Mouse (Mus musculus): ENCODE measurements around the gene Tet2. TPM values are rescaled to one million over a fixed set of nuclear protein-coding genes. Genes with fewer than 3 reads are reported as not detected.

The Tet2 gene
- polyA plus RNA-seq, 1 experiment = 2.9 TPM

DNA sequence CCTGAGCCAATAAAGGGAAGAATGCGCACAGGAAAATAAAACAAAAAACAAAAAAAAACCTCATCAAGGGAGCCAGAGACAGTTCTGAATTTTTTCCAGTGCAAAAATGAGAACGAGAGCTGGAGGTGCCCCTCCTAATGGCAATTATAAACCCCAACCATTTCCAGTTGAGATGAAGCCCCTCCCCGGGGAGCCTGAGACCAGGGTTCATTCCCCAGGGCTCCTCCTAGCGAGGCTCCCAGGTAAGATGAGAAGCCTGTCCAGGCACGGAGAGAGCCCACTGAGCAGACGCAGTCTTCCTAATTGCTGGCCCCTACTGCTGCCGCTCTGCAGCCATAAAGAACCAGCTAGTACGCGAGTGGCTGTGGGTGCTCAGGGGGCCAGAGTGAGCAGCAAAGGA lies 34.2 kb upstream of the Tet2 start:
- H3K36me3 ChIP-seq (ENCODE audit: control insufficient read depth, insufficient read depth) = no peaks in the 10 kb centered on the region
- H3K4me2 ChIP-seq (ENCODE audit: low read depth) = no peak overlapping the region
- no peak for TF ChIP-seq SRF (IDR thresholded peaks at IDR 0.05; ENCODE audit: control insufficient read depth, insufficient read length, low read depth)
- no peak for TF ChIP-seq TCF3 (IDR thresholded peaks at IDR 0.05; ENCODE audit: insufficient read length, low read depth)
- no peak for TF ChIP-seq CEBPB (IDR thresholded peaks at IDR 0.05; ENCODE audit: insufficient read depth, poor library complexity, severe bottlenecking)
- TF ChIP-seq USF1 (IDR thresholded peaks at IDR 0.05; ENCODE audit: low read depth) = no peak
- no peak for TF ChIP-seq MYOG (IDR thresholded peaks at IDR 0.05; ENCODE audit: control insufficient read depth in 1 of 3, insufficient read depth in 1 of 3, insufficient read length in 2 of 3, low read depth in 2 of 3)
- no peak for TF ChIP-seq REST (IDR thresholded peaks at IDR 0.05; ENCODE audit: insufficient read depth, insufficient read length)
- TF ChIP-seq POLR2A (IDR thresholded peaks at IDR 0.05; ENCODE audit: insufficient read length, low read depth) = no peak
- no peak for TF ChIP-seq MYOD1 (IDR thresholded peaks at IDR 0.05; ENCODE audit: control insufficient read depth in 1 of 3, insufficient read length in 2 of 3, low read depth in 2 of 3)
- TF ChIP-seq E2F4 (IDR thresholded peaks at IDR 0.05; ENCODE audit: insufficient read depth) = no peak
- TF ChIP-seq MAX (IDR thresholded peaks at IDR 0.05; ENCODE audit: low read depth) = no peak
- TF ChIP-seq POLR2AphosphoS2 (IDR thresholded peaks at IDR 0.05; ENCODE audit: insufficient read length, low read depth) = no peak
- TF ChIP-seq TCF12 (IDR thresholded peaks at IDR 0.05; ENCODE audit: insufficient read depth, poor library complexity, severe bottlenecking) = no peak
- no peak overlapping the region for H3ac ChIP-seq (ENCODE audit: control insufficient read depth, insufficient read length)
- no peak overlapping the region for H3K4me3 ChIP-seq
- H3K79me2 ChIP-seq (ENCODE audit: control insufficient read depth, insufficient read depth) = no peaks in the 10 kb centered on the region
- no peaks in the 10 kb centered on the region for H3K27me3 ChIP-seq (ENCODE audit: control insufficient read depth, insufficient read depth, insufficient read length)

DNA sequence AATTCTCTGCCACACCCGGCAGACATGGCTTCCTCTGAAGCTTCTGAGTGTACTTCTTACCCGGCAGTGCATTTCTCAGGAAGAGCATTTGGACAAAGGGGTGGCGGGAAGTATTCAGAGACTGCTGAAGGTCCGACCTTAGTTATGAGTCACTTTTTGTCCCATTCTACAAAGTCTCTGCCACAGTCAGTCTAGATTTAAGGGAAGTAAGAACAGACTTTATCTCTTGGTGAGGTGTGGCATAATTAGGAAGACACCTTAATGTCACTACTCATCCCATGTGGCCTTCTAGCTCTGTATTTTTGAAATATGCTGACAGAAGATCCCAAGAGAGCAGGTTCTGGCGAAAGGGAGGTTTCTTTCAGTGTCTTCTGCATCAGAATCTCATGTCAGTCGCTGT lies 30.0 kb upstream of the Tet2 start:
- Histone ChIP-seq H3K4me3 (no peak overlapping the region), H3K27me3 (ENCODE audit: control insufficient read depth, insufficient read depth, insufficient read length) (no peaks in the 10 kb centered on the region), H3K36me3 (ENCODE audit: control insufficient read depth, insufficient read depth) (no peaks in the 10 kb centered on the region), H3K4me2 (ENCODE audit: low read depth) (no peak overlapping the region), H3ac (ENCODE audit: control insufficient read depth, insufficient read length) (no peak overlapping the region), H3K79me2 (ENCODE audit: control insufficient read depth, insufficient read depth) (no peaks in the 10 kb centered on the region)
- no peak for TF ChIP-seq POLR2AphosphoS2 (IDR thresholded peaks at IDR 0.05; ENCODE audit: insufficient read length, low read depth)

DNA sequence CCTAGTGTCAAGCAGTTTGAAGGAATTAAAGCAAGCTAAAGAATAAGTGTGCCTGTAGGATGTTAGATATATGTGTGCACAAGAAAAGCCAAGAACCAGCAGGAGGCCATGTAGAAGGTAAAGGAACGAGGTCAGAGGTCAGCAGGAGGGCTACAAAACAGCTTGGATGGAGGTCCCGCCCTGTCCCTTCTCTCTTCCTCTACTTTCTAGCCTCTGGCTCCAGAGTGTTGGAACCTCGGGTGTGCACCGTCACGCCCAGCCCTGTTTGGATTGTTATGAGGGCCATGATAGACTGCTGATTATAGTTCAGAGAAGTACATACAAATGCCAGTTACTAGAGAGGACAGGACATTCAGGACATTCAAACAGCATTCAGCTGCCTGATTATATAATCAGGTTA lies 27.0 kb upstream of the Tet2 start:
- no peak for TF ChIP-seq TCF3 (IDR thresholded peaks at IDR 0.05; ENCODE audit: insufficient read length, low read depth)
- TF ChIP-seq MYOD1 (IDR thresholded peaks at IDR 0.05; ENCODE audit: control insufficient read depth in 1 of 3, insufficient read length in 2 of 3, low read depth in 2 of 3) = no peak
- TF ChIP-seq CEBPB (IDR thresholded peaks at IDR 0.05; ENCODE audit: insufficient read depth, poor library complexity, severe bottlenecking) = no peak
- Histone ChIP-seq H3K79me2 (ENCODE audit: control insufficient read depth, insufficient read depth) (no peaks in the 10 kb centered on the region), H3K4me2 (ENCODE audit: low read depth) (no peak overlapping the region), H3K27me3 (ENCODE audit: control insufficient read depth, insufficient read depth, insufficient read length) (no peaks in the 10 kb centered on the region), H3K4me3 (no peak overlapping the region), H3K36me3 (ENCODE audit: control insufficient read depth, insufficient read depth) (no peaks in the 10 kb centered on the region), H3ac (ENCODE audit: control insufficient read depth, insufficient read length) (no peak overlapping the region)

DNA sequence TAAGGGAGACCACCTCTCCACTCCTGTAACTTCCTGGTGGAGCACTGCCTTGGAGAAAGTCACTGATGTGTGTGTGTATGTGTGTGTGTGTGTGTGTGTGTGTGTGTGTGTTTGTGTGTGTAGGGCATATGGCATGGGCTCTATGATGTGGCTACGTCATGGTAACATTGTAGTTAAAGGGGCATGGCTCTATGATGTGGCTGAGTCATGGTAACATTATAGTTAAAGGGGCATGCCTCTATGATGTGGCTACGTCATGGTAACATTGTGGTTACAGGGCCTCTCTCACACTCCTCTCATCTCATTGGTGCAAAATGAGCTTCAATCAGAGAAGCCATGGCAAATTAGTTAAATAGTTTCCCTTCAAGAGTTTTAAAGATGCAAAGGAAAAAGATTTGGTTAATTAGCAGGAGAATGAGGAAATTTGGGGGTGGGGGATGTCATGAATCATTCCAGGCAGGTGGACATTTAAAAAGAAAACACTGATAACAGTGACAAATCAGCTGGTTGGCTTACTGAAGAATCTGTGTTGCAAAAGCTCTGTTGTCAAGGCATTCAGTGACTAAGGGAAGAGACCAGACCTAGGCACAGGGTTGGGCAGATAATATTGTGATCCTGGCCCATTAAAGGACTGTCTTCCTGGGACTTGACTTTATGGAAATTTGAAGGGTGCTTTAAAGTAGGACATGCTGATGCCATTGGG lies 18.7 kb upstream of the Tet2 start:
- TF ChIP-seq MAX (IDR thresholded peaks at IDR 0.05; ENCODE audit: low read depth) (no peak), E2F4 (IDR thresholded peaks at IDR 0.05; ENCODE audit: insufficient read depth) (no peak), TCF3 (IDR thresholded peaks at IDR 0.05; ENCODE audit: insufficient read length, low read depth) (no peak), USF1 (IDR thresholded peaks at IDR 0.05; ENCODE audit: low read depth) (no peak), MYOD1 (IDR thresholded peaks at IDR 0.05; ENCODE audit: control insufficient read depth in 1 of 3, insufficient read length in 2 of 3, low read depth in 2 of 3) (no peak), CEBPB (IDR thresholded peaks at IDR 0.05; ENCODE audit: insufficient read depth, poor library complexity, severe bottlenecking) (no peak), TCF12 (IDR thresholded peaks at IDR 0.05; ENCODE audit: insufficient read depth, poor library complexity, severe bottlenecking) (no peak), POLR2A (IDR thresholded peaks at IDR 0.05; ENCODE audit: insufficient read length, low read depth) (no peak), POLR2AphosphoS2 (IDR thresholded peaks at IDR 0.05; ENCODE audit: insufficient read length, low read depth) (no peak), MYOG (IDR thresholded peaks at IDR 0.05; ENCODE audit: control insufficient read depth in 1 of 3, insufficient read depth in 1 of 3, insufficient read length in 2 of 3, low read depth in 2 of 3) (no peak), SRF (IDR thresholded peaks at IDR 0.05; ENCODE audit: control insufficient read depth, insufficient read length, low read depth) (no peak), REST (IDR thresholded peaks at IDR 0.05; ENCODE audit: insufficient read depth, insufficient read length) (no peak)
- no peaks in the 10 kb centered on the region for H3K79me2 ChIP-seq (ENCODE audit: control insufficient read depth, insufficient read depth)
- H3K4me2 ChIP-seq (ENCODE audit: low read depth) = no peak overlapping the region
- H3K36me3 ChIP-seq (ENCODE audit: control insufficient read depth, insufficient read depth) = no peaks in the 10 kb centered on the region
- no peaks in the 10 kb centered on the region for H3K27me3 ChIP-seq (ENCODE audit: control insufficient read depth, insufficient read depth, insufficient read length)
- H3ac ChIP-seq (ENCODE audit: control insufficient read depth, insufficient read length) = no peak overlapping the region
- H3K4me3 ChIP-seq = no peak overlapping the region

DNA sequence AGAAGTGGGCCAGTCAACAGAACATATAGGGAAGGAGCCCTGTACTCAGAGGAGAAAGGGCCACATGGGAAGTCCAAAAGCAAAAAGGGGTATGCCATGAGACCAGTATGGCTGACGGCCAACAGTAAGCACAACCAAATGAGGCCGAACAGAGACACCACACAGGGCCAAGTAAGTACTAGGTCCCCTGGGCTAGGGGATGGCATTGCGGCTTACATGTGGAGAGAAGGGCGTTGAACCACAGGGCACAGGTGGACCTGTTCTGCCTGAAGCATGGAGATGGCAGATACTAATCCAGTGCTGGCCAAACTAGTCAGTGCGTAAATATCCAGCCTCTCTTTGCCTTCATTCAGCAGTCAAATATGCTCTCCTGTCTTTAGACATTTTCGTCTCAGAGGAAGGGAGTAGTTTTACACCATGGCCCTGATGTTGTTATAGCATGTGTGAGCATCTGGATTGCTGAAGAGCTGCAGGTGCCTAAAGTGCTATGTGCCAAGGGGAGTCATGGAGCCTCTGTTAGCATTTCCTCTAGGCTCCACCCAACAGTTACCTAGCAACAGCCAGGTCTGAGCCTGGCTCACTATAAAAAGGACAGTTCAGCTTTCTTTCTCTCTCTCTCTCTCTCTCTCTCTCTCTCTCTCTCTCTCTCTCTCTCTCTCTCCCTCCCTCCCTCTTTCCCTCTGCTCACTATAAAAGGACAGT lies 14.6 kb upstream of the Tet2 start:
- Histone ChIP-seq H3K27me3 (ENCODE audit: control insufficient read depth, insufficient read depth, insufficient read length) (no peaks in the 10 kb centered on the region), H3K36me3 (ENCODE audit: control insufficient read depth, insufficient read depth) (no peaks in the 10 kb centered on the region), H3K4me2 (ENCODE audit: low read depth) (no peak overlapping the region), H3ac (ENCODE audit: control insufficient read depth, insufficient read length) (no peak overlapping the region), H3K79me2 (ENCODE audit: control insufficient read depth, insufficient read depth) (no peaks in the 10 kb centered on the region), H3K4me3 (no peak overlapping the region)
- TF ChIP-seq REST (IDR thresholded peaks at IDR 0.05; ENCODE audit: insufficient read depth, insufficient read length) = no peak
- no peak for TF ChIP-seq E2F4 (IDR thresholded peaks at IDR 0.05; ENCODE audit: insufficient read depth)
- TF ChIP-seq SRF (IDR thresholded peaks at IDR 0.05; ENCODE audit: control insufficient read depth, insufficient read length, low read depth) = no peak
- TF ChIP-seq USF1 (IDR thresholded peaks at IDR 0.05; ENCODE audit: low read depth) = no peak
- TF ChIP-seq MAX (IDR thresholded peaks at IDR 0.05; ENCODE audit: low read depth) = no peak
- no peak for TF ChIP-seq MYOD1 (IDR thresholded peaks at IDR 0.05; ENCODE audit: control insufficient read depth in 1 of 3, insufficient read length in 2 of 3, low read depth in 2 of 3)
- TF ChIP-seq POLR2A (IDR thresholded peaks at IDR 0.05; ENCODE audit: insufficient read length, low read depth) = no peak
